Mouse (Mus musculus): ENCODE measurements around the gene Ccer2.

Gene Ccer2

GRCm38 (mm10) chr7:28758623-28759022, 2.6 kb downstream of the Ccer2 start:
- DNase-seq = no peak

- no peak for DNase-seq
These were observed 5.9 kb downstream of the Ccer2 start for GRCm38 (mm10) chr7:28761907-28762306.

DNA sequence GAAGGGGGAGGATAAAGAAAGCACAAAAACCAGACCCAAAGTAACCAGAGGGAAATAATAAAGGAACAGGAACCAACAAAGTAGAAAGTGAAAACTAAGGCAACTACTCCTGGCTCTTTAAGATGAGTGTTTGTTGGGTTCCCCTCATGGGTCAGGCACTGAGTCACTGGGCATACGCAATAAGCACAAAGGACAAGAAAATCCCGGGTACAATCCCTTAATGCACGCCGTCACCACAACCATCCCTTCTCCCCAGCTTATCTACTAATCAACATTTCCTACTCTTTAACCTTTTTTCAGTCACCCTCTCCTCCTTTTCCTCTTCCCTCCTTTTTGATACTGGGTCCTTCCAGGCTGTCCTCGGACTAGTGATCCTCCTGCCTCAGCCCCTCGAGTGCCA, 9.2 kb downstream of the Ccer2 start:
- no peak for DNase-seq

DNA sequence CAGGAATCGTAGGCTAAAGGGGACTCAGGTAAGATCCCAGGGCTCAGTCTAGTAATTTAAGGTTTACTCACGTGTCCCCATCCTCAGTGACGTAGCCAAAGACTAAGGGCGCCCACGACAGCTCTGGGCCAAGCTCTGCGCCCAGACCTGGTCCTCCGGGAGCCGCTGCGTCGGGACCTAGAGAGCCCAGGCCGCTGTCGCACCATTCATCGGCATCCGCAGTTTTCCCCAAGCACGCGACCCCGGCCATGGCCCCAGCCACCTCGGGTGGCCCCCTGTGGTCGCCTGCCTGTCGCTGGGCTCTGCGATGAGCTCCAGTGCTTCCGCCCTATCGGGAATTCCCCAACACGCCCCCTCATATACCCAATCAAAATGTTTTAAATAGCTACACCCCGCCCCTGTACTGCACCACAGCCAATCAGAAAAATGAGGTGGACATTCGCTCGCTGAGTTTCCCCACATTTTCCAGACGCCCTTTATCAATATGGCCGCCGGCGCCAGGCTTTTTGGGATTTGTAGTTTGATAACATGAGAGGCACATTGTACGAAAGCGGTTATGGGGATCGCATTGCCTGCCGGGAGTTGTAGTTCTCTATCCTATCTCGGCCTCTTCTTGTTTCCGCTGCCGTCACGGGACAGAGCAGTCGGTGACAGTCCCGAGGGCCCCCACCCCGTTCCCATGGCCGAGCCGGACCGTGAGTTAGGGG, 10.4 kb downstream of the Ccer2 start, which contains the start of gene Sirt2:
Sirt2 (plus strand) TSS at position 563 of the 707 bp plus-strand sequence.
- DNase-seq = peak; percentile 96

GRCm38 (mm10) chr7:28766910-28767309, 10.9 kb downstream of the Ccer2 start:
- DNase-seq = no peak

GRCm38 (mm10) chr7:28767462-28767965, 11.5 kb downstream of the Ccer2 start, which contains the start of gene Nfkbib:
Nfkbib (minus strand) TSS chr7:28767512.
- no peak for DNase-seq

DNA sequence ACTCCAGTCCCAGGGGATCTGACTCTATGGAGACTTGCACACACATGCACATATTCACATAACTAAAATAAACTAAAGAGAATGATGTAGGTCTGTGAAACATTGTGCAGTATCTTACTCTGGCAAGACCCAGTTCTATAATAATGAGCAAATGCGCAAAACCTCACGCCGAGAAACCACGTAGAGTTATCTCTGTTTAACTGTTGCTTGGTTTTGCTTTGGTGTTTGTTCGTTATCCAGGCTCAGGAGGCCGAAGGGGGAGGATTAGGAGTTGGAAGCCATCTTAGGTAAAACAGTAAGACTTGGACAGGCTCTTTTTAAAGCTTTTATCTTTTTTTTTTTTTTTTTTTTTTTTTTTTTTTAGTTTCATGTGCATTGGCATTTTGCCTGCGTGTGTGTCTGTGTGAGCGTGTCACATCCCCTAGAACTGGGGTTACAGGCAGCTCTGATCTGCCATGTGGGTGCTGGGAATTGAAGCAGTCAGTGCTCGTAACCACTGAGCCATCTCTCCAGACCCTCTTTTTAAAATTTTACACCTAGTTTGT, 13.5 kb downstream of the Ccer2 start:
- DNase-seq = no peak

- DNase-seq = no peak
These were observed 14.3 kb downstream of the Ccer2 start for GRCm38 (mm10) chr7:28770309-28770708.

- DNase-seq = no peak
These were observed 15.9 kb downstream of the Ccer2 start for GRCm38 (mm10) chr7:28771867-28772266.

DNA sequence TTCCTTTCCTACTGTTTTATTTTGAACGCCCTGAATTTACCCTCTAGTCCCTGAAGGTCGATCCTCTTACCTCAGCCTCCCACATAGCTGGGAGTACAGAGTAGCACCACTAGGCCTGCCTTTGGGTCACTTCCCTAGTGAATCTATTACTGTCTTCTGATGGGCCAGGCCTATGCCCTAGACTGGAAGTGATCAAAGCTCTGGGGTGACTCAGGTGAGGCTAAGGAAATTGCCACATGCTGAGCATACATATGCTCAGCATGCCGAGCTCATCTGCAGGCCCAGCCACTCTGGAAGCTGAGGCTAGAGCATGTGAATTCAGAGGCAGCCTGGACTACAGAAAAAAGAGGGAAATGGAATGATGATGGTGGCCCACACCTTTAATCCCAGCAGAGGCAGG, 17.2 kb downstream of the Ccer2 start:
- no peak for DNase-seq

- no peak for DNase-seq
These were observed 18.2 kb downstream of the Ccer2 start for GRCm38 (mm10) chr7:28774164-28774563.

DNA sequence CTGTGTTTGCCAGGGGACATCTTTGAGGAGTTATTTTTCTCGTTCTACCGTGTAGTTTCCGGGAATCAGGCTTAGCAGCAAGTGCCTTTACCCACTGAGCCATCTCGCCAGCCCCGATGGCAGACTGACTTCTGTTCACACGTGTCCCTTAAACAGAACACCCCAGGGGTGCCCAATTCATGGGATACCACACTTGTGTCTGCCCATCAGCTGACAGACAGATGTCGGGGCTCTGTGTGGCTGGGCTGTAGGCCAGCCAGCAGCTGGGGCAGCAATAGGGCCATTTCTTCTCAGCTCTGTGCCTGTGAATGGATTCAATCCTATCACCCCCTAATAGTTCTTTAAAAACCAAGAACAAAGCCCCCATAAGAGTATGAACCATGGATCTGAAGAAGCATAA, 19.2 kb downstream of the Ccer2 start:
- DNase-seq = no peak

- DNase-seq = no peak
These were observed 22.9 kb downstream of the Ccer2 start for GRCm38 (mm10) chr7:28778825-28779224.

GRCm38 (mm10) chr7:28780067-28780658, 24.2 kb downstream of the Ccer2 start:
- DNase-seq = peak; percentile 75

GRCm38 (mm10) chr7:28780857-28781256, 24.9 kb downstream of the Ccer2 start:
- DNase-seq = no peak

DNA sequence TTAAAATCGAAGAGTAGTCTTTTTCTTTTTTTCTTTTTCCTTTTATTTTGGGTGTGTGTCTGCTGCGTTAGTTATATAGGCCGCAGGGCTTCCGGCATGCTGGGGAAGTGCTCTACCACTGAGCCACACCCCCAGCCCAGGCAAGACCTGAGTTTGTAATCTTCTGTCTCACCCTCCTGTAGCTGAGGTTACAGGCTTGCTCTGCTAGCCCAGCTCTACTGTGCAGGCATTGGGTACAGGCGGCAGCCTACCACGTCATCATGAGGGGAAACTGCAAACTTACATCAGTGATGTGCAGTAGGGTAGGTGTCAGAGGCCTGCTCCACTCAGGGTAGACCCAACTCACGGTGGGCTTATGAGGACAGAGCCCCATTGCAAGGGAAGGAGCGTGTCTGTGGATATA, 25.3 kb downstream of the Ccer2 start:
- no peak for DNase-seq

GRCm38 (mm10) chr7:28785161-28785560, 29.2 kb downstream of the Ccer2 start:
- DNase-seq = no peak

GRCm38 (mm10) chr7:28787884-28788283, 31.9 kb downstream of the Ccer2 start:
- DNase-seq = no peak

DNA sequence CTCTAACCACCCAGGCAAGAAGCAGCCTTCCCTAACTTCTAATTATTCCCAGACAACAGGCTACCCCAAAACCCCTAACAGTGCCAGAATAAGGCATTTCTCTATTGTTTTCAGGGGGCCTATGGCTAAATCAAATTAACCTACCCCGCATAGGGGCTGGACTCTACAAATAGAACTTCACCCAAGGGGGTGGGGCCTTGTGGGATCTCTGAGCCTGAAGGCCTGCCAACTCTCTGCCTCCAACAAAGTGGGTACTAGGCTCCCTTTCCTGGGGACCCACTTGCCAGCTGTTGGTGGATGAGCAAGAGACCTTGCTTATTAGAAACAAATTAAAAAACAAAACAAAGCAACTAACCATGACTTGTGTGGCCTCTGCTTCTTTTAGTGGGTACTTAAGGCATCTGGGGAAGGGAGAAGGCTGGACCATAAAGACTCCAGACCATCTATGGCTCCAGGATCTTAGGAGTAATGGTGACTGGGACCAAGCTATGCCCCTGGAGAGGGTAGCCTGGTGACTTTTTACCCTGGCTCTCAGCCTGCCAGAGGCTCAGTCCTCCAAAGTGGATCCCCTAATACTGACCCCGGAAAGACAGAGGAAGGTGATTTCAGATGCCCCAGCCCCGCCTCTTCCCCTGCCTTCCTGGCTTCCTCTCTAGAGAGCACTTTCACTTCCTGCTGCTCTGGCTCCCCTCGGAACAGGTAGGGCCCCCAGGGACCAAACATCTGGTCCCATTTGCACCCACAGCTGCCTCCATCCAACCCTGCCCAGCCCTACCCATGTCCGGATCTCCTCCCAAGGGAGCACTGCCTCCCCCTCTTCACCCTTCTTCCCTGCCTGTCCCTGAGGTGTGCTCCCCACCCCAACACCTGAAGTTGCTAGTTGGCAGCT, 32.6 kb downstream of the Ccer2 start, which contains the start of gene Rinl:
Rinl (plus strand) TSS at position 663 of the 889 bp plus-strand sequence.
- DNase-seq = no peak

GRCm38 (mm10) chr7:28789235-28789634, 33.3 kb downstream of the Ccer2 start:
- DNase-seq = no peak

DNA sequence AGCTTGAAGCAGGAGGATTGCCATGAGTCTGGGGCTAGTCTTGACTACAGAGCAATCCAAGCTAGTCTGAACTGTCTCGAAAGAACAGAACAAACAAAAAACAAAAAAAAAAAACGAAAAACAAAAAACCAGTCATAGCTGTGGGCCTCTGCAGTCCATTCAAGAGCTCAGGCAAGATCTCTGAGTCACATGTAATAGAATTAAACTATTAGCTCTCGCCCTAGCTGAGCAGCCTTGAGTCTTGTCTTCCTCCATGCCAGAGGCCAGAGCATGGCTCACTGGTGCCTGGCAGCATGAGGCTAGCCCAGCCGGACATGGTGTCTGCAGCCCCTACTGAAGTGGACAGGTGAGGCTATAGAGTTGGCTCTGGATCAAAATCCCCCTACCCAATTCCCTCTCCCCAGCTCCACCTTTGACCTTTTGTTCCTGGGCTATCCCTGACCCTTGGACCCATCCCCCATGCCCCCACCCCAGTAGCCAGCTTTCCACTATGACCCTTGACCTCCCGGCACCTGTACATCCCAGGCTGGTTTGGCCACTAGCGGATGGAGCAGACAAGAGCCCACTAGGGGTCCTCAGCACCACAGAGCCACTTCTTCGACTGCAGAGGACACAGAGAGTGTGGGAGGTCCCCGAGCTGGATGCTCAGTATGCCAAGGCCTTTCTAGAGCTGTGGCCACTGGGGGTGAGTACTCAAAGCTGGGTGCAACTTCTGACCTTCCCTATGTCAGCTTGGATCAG, 34.3 kb downstream of the Ccer2 start:
- no peak for DNase-seq

GRCm38 (mm10) chr7:28791706-28792105, 35.7 kb downstream of the Ccer2 start:
- no peak for DNase-seq
